Mouse (Mus musculus) macrophage (primary cell): Measurements from ENCODE around the gene Nedd9. TPM values are rescaled to one million over a fixed set of nuclear protein-coding genes. Genes with fewer than 3 reads are reported as not detected.

Experiments
- H3K27ac ChIP-seq: fragments of 350-480 bp; formaldehyde crosslinking; 2 replicates; pipeline ENCODE4 v1.9.0; 2021
- H3K36me3 ChIP-seq: fragments of 350-480 bp; formaldehyde crosslinking; 2 replicates; pipeline ENCODE4 v1.9.0; 2021; ENCODE audit errors: inconsistent target
- H3K4me3 ChIP-seq: fragments of 350-480 bp; formaldehyde crosslinking; 2 replicates; pipeline ENCODE4 v1.9.0; 2021; ENCODE audit errors: inconsistent target
- H3K79me2 ChIP-seq: fragments of 350-480 bp; formaldehyde crosslinking; 2 replicates; pipeline ENCODE4 v1.9.0; 2021; ENCODE audit errors: inconsistent target
- WGBS: methylation state at CpG from one replicate; pipeline ENCODE4 v1.1.7; 2026; ENCODE audit warnings: inconsistent platforms; ENCODE audit not compliant: missing documents; 5-methylcytosine and 5-hydroxymethylcytosine counted together
- polyA plus RNA-seq: library from polyadenylated mRNA; stranded (reverse); fragments of 250-400 nt; gene quantifications from 3 replicates; pipeline ENCODE4 v1.2.4, GENCODE M21; 2018; ENCODE audit warnings: inconsistent platforms

The Nedd9 gene
- polyA plus RNA-seq, 1 experiment from 2014 or later = 4.0 TPM

GRCm38 (mm10) chr13:41479737-41480435 lies 7.3 kb downstream of the Nedd9 start:
- Histone ChIP-seq H3K79me2 (peaks cover 40% of the 10 kb centered on the region; the same call in 1 of the 2 replicates), H3K4me3 (no peak overlapping the region), H3K36me3 (no peaks in the 10 kb centered on the region), H3K27ac (no peak overlapping the region)
- 89% methylated on average over 10 of the region's 15 CpGs for WGBS

DNA sequence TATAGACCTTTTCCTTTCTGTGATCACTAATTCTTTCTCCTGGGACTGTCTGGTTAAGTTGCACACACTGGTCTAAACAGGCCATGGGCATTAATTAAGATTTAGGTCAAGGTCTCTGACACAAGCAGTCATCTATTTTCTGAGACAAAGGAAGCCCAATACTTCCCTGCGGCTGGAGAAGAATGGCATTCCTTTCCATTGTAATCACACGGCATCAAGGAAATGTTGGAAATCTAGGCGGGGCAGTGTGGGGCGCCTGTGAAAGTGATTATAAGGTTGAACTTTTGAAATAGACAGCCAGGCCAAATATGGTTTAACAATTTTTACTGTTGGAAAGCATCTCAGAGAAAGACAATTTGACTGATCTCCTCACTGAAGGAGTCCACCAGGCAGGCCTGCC lies 10.9 kb downstream of the Nedd9 start:
- Histone ChIP-seq H3K36me3 (no peaks in the 10 kb centered on the region), H3K4me3 (no peak overlapping the region), H3K79me2 (peaks cover 15% of the 10 kb centered on the region; the same call in 1 of the 2 replicates), H3K27ac (no peak overlapping the region)
- 97% methylated on average over 4 of the region's 4 CpGs for WGBS

DNA sequence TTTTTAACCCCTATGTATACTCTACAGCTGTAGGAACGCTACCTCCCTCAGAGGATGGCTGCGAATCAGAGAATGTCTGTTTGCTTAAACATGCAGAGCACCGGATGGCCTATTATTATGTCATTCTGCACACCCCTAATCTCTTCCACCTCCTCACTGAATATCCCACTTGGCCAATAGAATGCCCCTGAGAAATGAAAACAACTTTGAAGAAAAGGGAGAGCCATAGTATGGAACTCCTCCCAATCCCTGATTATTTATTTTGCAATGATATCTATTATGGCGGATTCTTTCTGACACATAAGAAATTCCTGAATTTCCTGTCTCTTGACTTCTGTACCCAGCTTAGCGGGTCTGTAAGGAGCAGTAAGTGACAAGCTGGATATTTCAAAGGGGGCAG lies 12.8 kb downstream of the Nedd9 start:
- H3K27ac ChIP-seq = no peak overlapping the region
- H3K36me3 ChIP-seq = no peaks in the 10 kb centered on the region
- peaks cover 9% of the 10 kb centered on the region; the same call in 1 of the 2 replicates for H3K79me2 ChIP-seq
- no peak overlapping the region for H3K4me3 ChIP-seq
- WGBS = 87% methylated on average over 5 of the region's 5 CpGs

DNA sequence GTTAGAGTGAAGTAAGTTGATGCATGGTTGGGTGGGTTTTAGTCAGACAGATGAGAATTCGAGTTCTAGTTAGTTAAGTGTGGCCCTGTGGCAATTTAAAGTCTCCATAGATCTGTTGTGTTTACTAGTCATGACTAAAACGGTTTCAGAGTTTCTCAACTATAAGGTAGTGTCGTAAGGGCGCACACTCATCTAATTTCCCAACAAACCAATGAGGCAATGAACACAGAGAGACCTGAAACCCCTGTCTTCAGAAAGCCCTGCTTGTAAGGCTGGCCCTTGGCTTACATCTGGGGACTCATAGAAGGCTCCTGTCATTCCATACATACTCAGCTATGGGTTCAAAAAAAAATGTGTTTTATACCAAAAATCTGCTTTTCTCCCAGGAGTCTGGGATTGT lies 13.7 kb downstream of the Nedd9 start:
- 54% methylated on average over 3 of the region's 4 CpGs for WGBS
- Histone ChIP-seq H3K79me2 (0 out of 2 replicates have a peak, but pooled peaks cover 4% of the 10 kb centered on the region), H3K4me3 (no peak overlapping the region), H3K36me3 (no peaks in the 10 kb centered on the region), H3K27ac (no peak overlapping the region)

- no peak overlapping the region for H3K4me3 ChIP-seq
- WGBS = 96% methylated on average over 4 of the region's 5 CpGs
Observed at GRCm38 (mm10) chr13:41472878-41473424, 14.2 kb downstream of the Nedd9 start.

GRCm38 (mm10) chr13:41468277-41468676 lies 18.9 kb downstream of the Nedd9 start:
- H3K79me2 ChIP-seq = no peaks in the 10 kb centered on the region
- 74% methylated on average over 5 of the region's 5 CpGs for WGBS
- H3K36me3 ChIP-seq = no peaks in the 10 kb centered on the region
- no peak overlapping the region for H3K4me3 ChIP-seq
- H3K27ac ChIP-seq = no peak overlapping the region

More at GRCm38 (mm10) chr13:41472878-41473424, 14.2 kb downstream of the Nedd9 start:
- no peak overlapping the region for H3K27ac ChIP-seq
- H3K79me2 ChIP-seq = no peaks in the 10 kb centered on the region
- H3K36me3 ChIP-seq = no peaks in the 10 kb centered on the region

DNA sequence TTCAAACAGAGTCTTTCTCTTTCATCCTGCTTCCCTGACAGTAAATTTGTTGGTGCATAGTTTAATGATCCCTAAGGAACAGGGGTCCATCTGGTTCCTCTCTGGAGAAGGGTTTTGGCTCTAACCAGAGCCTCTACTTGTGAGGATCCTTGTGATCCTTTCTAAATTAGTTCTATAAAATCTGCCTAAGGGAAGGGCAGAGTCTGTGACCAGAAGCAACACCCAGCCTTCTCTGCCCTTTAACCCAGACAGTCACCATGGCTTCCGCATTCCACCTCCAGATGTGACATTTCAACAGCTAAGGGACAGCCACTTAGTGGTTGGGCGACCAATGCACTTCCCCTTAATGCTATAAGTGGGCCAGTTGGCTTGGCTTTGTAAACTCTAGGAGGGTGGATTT lies 20.1 kb downstream of the Nedd9 start:
- Histone ChIP-seq H3K79me2 (no peaks in the 10 kb centered on the region), H3K4me3 (no peak overlapping the region), H3K27ac (peak overlapping the region; percentile 85), H3K36me3 (no peaks in the 10 kb centered on the region)
- 5% methylated on average over 2 of the region's 2 CpGs for WGBS

DNA sequence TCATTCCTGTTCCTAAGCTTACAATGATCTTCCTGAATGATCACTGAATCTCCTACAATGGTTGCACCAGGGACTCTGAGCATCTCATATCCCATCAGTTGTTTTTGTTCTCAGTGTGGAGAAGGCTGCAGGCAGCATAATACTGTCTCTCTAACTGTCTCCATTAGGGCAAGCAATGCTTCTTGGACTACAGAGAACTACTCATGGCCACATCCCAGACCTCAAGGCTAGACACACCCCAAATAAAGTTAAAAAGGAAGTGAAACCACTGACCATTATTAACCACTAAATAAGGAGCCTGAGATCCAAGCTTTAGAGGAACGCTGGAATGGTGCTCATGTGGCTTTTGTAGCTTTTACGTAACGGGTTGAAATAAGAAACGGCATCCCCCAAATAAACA lies 20.5 kb downstream of the Nedd9 start:
- Histone ChIP-seq H3K27ac (peak overlapping the region; percentile 85), H3K36me3 (no peaks in the 10 kb centered on the region), H3K4me3 (no peak overlapping the region), H3K79me2 (no peaks in the 10 kb centered on the region)
- WGBS = 6% methylated on average over 4 of the region's 4 CpGs

- no peak overlapping the region for H3K4me3 ChIP-seq
- no peaks in the 10 kb centered on the region for H3K79me2 ChIP-seq
- H3K27ac ChIP-seq = peak overlapping the region; percentile 85
- no peaks in the 10 kb centered on the region for H3K36me3 ChIP-seq
- 60% methylated on average over 1 of the region's 1 CpGs for WGBS
Observed at GRCm38 (mm10) chr13:41466191-41466590, 21.0 kb downstream of the Nedd9 start.

DNA sequence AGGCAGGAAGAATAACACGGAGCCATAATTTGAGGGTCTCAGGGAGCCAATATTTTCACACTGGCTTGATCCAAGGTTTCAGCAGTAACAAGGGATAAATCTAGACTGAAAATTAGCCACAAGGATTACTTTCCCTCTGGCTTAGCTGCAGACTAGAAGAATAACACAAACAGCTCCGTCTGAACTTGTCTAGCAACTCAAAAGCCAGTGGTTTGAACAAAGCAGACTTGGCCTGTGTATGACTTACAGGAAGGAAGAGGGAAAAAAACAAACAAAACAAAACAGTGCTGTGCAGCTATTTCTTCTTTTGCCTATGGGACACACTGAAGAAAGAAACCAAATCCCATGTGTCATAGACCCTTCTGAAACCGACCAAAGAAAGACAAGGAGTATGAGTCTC lies 25.7 kb downstream of the Nedd9 start:
- Histone ChIP-seq H3K79me2 (no peaks in the 10 kb centered on the region), H3K36me3 (no peaks in the 10 kb centered on the region), H3K27ac (no peak overlapping the region), H3K4me3 (no peak overlapping the region)
- WGBS = 77% methylated on average over 3 of the region's 3 CpGs

DNA sequence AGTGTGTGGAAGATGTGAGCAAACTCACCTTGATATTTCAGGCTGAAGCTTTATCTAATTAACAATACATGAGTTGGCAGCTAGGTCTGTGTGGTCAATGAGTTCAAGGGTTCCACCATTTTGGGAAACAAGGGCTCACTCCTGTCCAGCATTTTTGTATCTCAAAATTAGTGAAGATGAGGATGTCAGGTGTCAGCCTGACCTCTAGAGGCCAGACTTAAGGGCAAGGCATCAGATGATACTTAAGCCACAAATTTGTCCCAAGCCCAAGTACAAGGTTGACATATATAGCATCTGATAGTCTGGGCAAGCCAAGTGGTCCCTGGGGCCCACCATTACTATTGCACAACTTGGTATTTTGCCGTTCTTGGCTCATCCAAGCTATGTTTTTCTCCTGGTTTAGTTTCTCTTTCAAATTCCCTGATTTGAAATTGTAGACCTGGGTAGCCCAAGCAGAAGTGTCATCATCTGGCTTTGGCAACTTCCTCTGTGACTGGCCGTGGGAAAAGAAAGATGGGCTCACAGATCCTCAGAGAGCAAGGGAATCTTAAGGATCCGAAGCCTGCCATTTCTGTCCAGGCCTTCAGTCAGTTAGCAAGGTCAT lies 27.4 kb downstream of the Nedd9 start:
- 35% methylated on average over 3 of the region's 3 CpGs for WGBS
- H3K36me3 ChIP-seq = no peaks in the 10 kb centered on the region
- no peaks in the 10 kb centered on the region for H3K79me2 ChIP-seq
- H3K4me3 ChIP-seq = no peak overlapping the region
- no peak overlapping the region for H3K27ac ChIP-seq

DNA sequence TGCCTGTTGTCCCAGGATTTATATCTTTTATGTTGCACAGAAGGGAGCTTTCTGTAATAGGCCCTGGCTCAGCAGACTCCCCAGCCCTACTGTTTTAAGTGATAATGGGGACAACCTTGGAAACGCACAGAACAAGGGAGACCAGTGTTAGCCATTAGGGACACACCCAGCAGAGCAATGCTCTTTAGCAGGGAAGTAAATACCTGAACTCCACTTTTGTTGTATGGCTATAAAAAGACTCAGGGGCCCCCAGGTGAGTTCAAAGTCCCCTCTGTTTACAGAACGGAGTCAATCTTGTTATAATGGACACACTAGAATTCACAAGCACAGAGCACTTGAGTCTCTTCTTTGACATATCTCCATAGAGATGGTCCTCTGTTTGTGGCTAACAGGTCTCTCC lies 28.5 kb downstream of the Nedd9 start:
- Histone ChIP-seq H3K27ac (no peak overlapping the region), H3K36me3 (no peaks in the 10 kb centered on the region), H3K79me2 (no peaks in the 10 kb centered on the region), H3K4me3 (no peak overlapping the region)
- 95% methylated on average over 2 of the region's 2 CpGs for WGBS

DNA sequence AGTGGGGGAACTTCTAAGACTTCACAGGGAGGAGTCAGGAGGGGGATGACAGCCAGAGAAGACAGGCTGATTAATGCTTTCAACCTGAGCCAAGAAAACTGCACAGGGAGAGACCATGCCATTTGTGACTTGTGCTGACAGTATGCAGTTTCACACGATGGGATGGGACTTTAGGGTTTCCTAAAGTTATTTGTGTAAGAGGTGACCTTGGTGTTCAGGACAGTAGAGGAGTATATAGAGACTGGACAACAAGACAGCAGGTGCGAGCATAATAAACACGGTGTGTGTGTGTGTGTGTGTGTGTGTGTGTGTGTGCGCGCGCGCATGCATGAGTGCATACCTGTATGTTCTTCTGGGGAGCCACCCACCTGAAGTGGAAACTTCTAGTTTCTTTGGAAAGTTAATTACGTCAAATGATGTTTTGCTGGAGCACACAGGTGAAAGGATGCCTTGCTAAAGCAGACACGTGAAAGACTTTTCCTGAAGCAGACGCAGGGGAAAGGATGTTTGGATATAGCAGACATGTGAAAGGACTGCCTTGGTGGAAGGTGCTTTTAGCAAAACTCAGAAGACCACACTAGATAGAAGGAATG lies 29.3 kb downstream of the Nedd9 start:
- 93% methylated on average over 10 of the region's 10 CpGs for WGBS
- Histone ChIP-seq H3K4me3 (no peak overlapping the region), H3K27ac (no peak overlapping the region), H3K36me3 (no peaks in the 10 kb centered on the region), H3K79me2 (no peaks in the 10 kb centered on the region)

DNA sequence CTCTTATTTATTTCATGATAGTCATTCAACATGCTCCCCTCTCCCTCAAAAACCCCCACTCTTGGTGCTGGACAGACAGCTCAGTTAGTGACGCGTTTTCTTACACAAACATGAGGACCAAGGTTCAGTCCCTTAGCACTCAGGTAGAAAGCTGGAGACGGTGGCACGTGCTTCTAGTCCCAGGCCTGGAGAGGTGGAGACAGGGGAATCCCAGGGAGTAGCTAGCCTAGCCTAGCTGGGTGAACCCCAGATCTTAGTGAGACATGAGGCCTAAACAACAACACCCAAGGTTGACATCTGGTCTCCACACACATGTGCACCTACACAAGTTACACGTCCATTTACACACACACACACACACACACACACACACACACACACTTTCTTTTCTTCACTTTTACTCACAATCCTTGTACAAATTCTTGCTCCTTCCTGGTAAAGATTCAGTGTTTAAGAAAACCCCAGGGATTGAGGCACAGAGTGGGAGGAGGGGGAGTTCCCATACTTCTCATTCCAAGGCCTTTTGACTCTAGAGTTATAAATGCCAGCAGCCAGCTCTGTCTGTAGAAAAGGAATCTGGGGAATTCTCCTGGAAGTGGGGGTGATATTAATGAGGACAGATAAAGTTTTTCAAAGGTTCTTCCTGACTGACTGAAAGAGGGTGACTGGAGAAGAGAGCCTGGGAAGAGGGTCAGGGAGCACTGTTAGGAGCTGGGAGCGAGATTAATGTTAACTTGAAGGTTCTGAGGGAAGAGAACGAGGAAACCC lies 29.9 kb downstream of the Nedd9 start:
- no peak overlapping the region for H3K27ac ChIP-seq
- H3K36me3 ChIP-seq = no peaks in the 10 kb centered on the region
- H3K79me2 ChIP-seq = no peaks in the 10 kb centered on the region
- no peak overlapping the region for H3K4me3 ChIP-seq
- WGBS = 91% methylated on average over 7 of the region's 7 CpGs
